Mouse (Mus musculus) bone marrow macrophage, adult 2 months (primary cell): ENCODE results near the gene Bpi. TPM values are rescaled to one million over a fixed set of nuclear protein-coding genes. Genes with fewer than 3 reads are reported as not detected.

Experiments
- H3K27ac ChIP-seq: 2 replicates; pipeline ENCODE4 v1.5.1; 2012; ENCODE audit warnings: low read depth, low read length; ENCODE audit not compliant: insufficient read depth
- H3K4me1 ChIP-seq: 2 replicates; pipeline ENCODE4 v1.6.1; 2012; ENCODE audit warnings: low read length; ENCODE audit not compliant: control insufficient read depth, insufficient read depth
- H3K4me3 ChIP-seq: 2 replicates; pipeline ENCODE4 v1.5.1; 2012; ENCODE audit warnings: mild to moderate bottlenecking, low read length, moderate library complexity; ENCODE audit not compliant: insufficient read depth
- CTCF ChIP-seq: IDR thresholded peaks from 2 replicates; pipeline ENCODE4 v1.5.1; 2012; ENCODE audit warnings: low read depth, mild to moderate bottlenecking, low read length, moderate library complexity
- POLR2A ChIP-seq: IDR thresholded peaks from 2 replicates; pipeline ENCODE4 v1.6.1; 2012; ENCODE audit warnings: mild to moderate bottlenecking, low read depth, low read length, borderline replicate concordance
- polyA plus RNA-seq: library from polyadenylated mRNA; stranded (reverse); fragments of >200 nt; gene quantifications from 2 replicates; pipeline ENCODE4 v1.2.4, GENCODE M21; 2012; ENCODE audit not compliant: missing spikeins, insufficient read depth, insufficient read length

Gene Bpi
- not detected in 2 replicates for polyA plus RNA-seq

GRCm38 (mm10) chr2:158258005-158258418 lies at the start of gene Bpi:
TSS of gene Bpi (plus strand) at chr2:158258094.
- Histone ChIP-seq H3K27ac (no peak within 1 kb of the TSS), H3K4me1 (peaks cover 5% of the 10 kb centered on the region; the same call in 1 of the 2 replicates), H3K4me3 (no peak within 1 kb of the TSS)
- TF ChIP-seq CTCF, result no peak
- no peak for TF ChIP-seq POLR2A

GRCm38 (mm10) chr2:158209776-158210175 lies 48.1 kb upstream of the Bpi start:
- Histone ChIP-seq H3K4me3 (no peak overlapping the region), H3K27ac (no peak overlapping the region), H3K4me1 (no peaks in the 10 kb centered on the region)
- TF ChIP-seq POLR2A (no peak), CTCF (no peak)

- no peak overlapping the region for H3K4me3 ChIP-seq
- H3K4me1 ChIP-seq, result no peaks in the 10 kb centered on the region
- no peak for TF ChIP-seq POLR2A
- no peak for TF ChIP-seq CTCF
- no peak overlapping the region for H3K27ac ChIP-seq
These were observed 47.4 kb upstream of the Bpi start for GRCm38 (mm10) chr2:158210503-158210902.

- Histone ChIP-seq H3K27ac (no peak overlapping the region), H3K4me1 (no peaks in the 10 kb centered on the region), H3K4me3 (no peak overlapping the region)
- TF ChIP-seq POLR2A, result no peak
These were observed 46.9 kb upstream of the Bpi start for GRCm38 (mm10) chr2:158210958-158211357.

GRCm38 (mm10) chr2:158211764-158212471 lies 46.0 kb upstream of the Bpi start:
- H3K4me3 ChIP-seq, result no peak overlapping the region
- no peaks in the 10 kb centered on the region for H3K4me1 ChIP-seq
- no peak overlapping the region for H3K27ac ChIP-seq
- TF ChIP-seq POLR2A (no peak), CTCF (peak; percentile 50; the same call in 1 of the 2 replicates)

- H3K27ac ChIP-seq, result no peak overlapping the region
- no peak overlapping the region for H3K4me3 ChIP-seq
- no peak for TF ChIP-seq POLR2A
- TF ChIP-seq CTCF, result no peak
- H3K4me1 ChIP-seq, result no peaks in the 10 kb centered on the region
These were observed 42.4 kb upstream of the Bpi start for GRCm38 (mm10) chr2:158215283-158216117.

- TF ChIP-seq CTCF, result no peak
- no peak for TF ChIP-seq POLR2A
- no peaks in the 10 kb centered on the region for H3K4me1 ChIP-seq
- no peak overlapping the region for H3K4me3 ChIP-seq
- no peak overlapping the region for H3K27ac ChIP-seq
These were observed 41.4 kb upstream of the Bpi start for GRCm38 (mm10) chr2:158216510-158216909.

GRCm38 (mm10) chr2:158219562-158219961 lies 38.3 kb upstream of the Bpi start:
- no peak overlapping the region for H3K4me3 ChIP-seq
- no peak for TF ChIP-seq POLR2A
- TF ChIP-seq CTCF, result no peak
- no peaks in the 10 kb centered on the region for H3K4me1 ChIP-seq
- no peak overlapping the region for H3K27ac ChIP-seq

- no peaks in the 10 kb centered on the region for H3K4me1 ChIP-seq
- H3K27ac ChIP-seq, result no peak overlapping the region
- no peak for TF ChIP-seq POLR2A
- no peak for TF ChIP-seq CTCF
- H3K4me3 ChIP-seq, result no peak overlapping the region
These were observed 36.3 kb upstream of the Bpi start for GRCm38 (mm10) chr2:158221446-158222084.
